Mouse (Mus musculus): ENCODE measurements around the gene Rnase2a.

GRCm38 (mm10) chr14:51247736-51248135 is 8.2 kb downstream of the Rnase2a start:
- no peak for TF ChIP-seq ELF1 (IDR thresholded peaks at IDR 0.05; ENCODE audit: low read depth, low read length)
- TF ChIP-seq POLR2A (IDR thresholded peaks at IDR 0.05; ENCODE audit: control insufficient read depth in 1 of 2, insufficient read depth in 1 of 2, low read depth in 1 of 2, low read length in 2 of 2, poor library complexity in 1 of 2): no peak
